Mouse (Mus musculus) 3134 (cell line): ENCODE measurements around the gene Gabrr1.
"Not testable (repeated sequence)": the region's sequence is repeated elsewhere in the genome, so short reads cannot be mapped to it uniquely, and the experiment has no call there.

Experiments used
- DNase-seq: peaks from one replicate; pipeline ENCODE4 v3.0.0-alpha.2; 2011; ENCODE audit warnings: low spot score; ENCODE audit not compliant: insufficient read length; ENCODE audit errors: extremely low read depth

Gene Gabrr1

DNA sequence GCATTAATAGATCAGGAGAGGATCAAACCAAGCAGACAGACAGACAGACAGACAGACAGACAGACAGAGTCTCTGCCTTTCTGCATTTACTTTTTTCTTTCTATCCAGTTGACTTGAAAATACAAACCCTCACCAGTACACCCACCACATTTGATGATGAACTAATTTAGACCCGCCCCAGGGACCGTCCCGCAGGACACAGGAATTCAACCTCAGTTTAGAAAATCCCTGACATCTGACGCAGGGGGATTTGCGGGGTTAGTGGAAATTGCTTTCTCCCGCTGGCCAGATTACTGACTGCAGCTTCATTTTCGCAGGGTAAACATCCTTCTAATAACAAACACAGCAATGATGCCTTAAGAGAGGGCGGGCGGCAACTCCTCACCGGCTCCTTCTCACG, at the start of gene Gabrr1:
TSS of gene Gabrr1 (plus strand) at position 301 of the 400 bp plus-strand sequence.
- DNase-seq: no peak

DNA sequence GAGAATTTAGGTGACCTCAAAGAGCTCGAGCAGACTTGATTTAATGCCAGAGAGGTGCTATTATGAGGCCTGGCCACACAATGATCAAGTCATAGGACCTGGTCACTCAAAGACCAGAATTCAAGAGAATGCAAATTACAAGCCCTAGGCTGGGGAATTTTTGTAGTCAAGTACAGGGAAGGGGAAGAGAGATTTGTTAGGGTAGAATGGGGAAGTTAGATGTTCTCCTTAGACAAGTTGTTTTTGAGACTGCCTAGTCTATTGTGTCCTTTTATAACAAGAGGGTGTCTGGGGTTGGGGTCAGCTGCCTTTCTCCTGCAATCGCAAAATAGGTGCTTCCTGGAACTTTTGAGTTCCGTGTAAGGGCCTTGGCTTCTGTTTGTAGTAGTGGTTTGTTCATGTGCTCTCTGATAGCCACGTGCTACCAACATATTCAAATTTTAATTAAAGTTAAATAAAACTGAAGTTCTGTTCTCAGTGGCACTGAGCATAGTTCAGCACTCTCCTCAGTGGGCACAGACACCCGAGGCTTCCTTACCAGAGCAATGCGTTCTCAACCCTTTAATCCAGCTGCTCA, 33.1 kb upstream of the Gabrr1 start:
- DNase-seq: no peak

DNA sequence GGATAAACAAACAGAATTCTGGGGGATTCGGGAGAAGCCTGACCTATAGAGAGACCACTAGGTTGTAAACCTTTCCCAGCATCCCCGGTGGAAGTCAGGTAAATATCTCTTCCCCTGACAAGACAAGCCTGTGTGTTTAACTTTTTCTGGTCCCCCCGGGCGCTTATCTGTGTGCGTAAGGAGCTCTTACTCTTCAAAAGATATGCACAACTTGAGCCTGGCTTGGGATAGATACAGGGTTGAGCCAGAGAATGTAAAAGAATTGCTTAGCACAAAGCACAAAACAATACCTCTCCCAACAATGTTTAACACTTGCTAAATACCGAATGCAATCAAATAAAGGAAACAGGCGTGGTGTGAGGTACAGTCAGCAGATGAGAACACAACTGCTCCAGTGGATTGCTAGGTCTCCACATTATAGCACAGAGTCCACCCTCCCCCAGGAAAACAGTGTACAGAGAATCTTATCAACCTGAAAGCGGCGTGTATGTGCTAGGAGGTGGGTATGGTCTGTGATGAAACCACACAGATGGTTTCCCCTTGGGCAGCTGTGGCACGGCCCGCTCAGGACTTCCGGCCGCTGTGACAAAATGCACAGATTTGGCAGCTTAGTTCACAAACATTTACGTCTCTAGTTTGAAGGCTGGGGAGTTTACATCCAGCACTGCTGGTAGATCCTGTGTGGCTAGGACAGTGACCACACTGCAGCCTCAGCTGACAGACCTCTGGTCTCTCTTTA, 22.4 kb upstream of the Gabrr1 start:
- DNase-seq: no peak

DNA sequence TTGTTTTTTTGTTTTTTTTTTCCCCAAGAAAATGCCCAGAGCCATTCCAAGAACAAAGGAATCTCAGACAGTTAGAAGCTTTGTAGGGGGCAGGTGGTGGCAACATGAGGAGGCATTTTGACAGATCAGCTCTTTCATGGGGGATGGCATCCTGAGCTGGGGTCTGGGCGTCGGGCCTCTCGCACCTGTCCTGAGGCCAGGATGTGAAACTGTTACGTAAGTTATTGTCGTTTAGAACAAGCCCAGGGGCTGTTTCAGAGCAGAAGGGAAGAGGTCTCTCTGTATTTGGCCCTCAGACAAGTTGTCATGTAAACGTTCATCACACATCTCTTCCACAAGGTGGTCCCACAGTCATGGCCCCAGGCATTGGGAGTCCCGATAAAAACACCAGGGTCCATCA, 21.5 kb upstream of the Gabrr1 start:
- no peak for DNase-seq

DNA sequence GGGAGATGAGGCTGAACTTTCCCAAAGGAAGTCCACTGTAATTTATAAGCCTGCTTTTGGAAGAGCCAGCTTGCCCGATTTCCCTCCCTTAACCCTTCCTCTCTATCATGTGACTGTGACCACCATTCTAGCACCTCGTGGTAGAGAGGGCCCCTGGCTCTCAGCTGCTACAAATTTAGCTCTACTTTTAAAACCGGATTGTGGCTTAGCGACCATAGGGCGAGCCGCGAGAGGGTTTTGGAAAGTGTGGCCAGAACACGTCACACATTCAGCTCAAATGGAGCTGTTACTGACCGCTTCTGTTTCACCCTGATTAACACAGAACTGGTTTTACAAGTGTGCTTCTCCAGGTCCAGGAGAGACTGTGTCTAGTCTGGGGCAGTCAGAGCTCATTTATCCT, 21.0 kb upstream of the Gabrr1 start:
- DNase-seq: no peak

DNA sequence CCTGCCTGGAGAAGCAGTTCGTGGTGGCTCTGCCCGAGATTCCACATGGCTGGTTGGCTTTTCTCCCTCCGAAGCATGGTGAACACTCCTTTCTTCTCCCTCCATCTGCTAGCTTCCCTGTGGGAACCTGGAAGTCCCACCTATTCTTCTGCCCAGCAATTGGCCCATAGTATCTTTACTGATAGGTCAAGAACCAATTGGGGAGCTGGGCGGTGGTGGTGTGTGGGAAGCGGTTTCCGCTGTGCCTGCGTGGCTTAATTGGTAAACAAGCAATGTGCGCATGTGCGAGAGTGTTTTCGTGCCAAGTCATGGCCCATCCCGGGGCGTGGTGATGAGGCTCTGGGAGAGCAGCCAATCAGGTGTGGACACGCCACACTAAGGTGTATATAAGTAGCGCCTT, 19.5 kb upstream of the Gabrr1 start:
- not testable (repeated sequence) for DNase-seq

DNA sequence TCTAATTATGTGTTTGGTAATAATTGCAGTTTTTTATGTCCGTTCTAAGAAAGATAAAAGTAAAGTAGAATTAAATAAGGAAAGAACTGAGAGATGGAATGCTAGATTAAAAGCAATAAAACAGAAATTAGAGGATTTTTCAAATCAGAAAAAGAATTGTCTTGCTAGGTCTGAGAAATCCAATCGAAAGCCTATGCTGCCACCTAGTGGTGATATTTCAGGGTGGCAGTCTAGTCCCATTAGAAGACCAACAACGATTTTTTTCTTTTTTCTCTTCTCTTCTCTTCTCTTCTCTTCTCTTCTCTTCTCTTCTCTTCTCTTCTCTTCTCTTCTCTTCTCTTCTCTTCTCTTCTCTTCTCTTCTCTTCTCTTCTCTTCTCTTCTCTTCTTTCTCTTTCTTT, 13.2 kb upstream of the Gabrr1 start:
- DNase-seq: peak; percentile 19

DNA sequence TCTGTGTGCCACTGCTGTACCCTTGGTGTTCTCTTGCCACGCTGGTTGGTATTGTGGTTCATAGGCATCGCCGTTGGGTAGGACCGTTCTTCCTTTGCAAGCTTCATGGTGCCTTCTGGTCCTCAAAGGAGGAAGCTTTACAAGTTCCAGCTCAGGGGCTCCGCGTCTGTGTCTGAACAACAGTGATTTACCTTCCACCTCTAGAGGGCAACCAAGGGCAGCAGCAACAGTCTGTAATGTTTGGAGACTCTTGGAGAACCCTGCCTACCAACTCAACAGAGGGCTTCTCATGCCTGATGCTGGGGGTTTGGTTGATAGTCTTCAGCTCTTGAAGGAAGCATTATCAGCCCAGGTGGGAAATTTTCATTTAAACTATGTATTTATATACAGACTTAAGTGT, 7.8 kb upstream of the Gabrr1 start:
- DNase-seq: no peak

DNA sequence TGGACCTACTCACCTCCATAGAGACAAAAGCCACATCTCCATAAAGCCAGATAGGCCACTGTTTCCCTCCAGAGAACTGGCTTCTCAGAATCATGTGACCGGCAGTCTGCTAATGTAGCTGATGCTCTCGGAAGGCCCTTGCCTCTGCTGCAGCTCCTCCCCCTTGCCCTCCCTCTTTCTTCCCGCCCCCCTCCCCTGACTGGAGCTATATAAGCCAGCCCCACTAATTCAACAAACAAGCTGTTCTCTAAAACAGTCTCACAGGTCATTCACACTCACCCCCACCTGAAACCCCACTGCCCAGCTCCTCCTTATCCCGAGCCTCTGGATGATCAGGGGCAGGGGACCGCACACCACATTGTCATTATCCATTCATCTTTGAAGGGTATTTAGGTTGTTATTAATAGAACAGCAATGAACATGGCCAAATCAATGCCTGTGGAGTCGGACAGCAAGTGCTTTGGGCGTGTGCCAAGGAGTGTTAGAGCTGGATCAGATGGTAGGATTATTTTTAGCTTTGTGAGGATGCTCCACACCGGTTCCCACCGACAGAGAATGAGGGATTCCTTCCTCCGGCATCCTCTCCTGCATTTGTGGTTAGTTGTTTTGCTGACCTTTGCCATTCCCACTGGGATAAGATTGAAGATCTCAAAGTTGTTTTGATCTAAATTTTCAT, 6.8 kb upstream of the Gabrr1 start:
- no peak for DNase-seq

DNA sequence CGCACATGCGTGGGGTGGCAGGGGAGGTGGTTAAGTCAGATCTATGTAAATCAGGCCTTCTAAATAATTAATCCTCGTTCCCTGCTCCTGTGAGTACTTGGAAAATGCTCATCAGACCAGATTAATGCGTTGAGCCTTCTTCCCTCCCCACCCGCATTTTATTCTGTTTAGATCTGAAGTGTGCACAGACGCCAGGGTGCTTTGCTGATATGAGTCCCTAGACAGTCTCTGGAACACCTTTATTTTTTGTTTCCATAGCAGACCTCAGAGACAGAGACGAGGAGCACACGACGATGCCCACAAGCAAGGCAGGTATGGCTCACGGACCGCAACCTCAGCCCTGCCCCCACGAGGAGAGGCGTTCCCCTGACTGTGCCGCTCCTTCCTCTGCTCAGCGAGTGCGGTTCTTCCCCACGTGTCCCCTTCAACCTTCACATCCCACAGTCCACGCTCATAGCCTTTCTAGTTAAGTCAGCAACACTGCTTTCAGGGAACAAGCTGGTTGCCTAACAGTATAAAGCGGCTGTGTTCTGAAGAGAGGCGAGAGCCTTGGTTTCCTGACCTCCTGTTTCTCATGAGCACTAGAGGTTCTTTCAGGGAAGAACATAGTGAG, 14.5 kb downstream of the Gabrr1 start:
- DNase-seq: no peak

DNA sequence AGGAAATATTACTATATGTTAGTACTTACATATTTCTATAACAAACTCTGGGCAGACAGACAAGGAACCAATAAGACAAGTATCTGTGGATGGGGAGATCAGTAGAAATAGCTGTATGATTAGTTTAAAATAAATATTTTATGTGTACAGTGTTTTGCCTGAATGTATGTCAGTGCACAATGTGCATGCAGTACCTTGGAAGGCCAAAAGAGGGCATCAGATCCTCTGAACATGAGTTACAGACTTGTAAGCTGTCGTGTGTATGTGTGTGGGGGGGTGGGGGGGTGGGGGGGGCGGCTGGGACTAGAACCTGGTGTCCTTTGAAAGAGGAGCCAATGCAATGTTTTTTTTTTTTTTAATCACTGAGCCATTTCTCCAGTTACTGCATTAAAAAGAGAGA, 15.5 kb downstream of the Gabrr1 start:
- no peak for DNase-seq

DNA sequence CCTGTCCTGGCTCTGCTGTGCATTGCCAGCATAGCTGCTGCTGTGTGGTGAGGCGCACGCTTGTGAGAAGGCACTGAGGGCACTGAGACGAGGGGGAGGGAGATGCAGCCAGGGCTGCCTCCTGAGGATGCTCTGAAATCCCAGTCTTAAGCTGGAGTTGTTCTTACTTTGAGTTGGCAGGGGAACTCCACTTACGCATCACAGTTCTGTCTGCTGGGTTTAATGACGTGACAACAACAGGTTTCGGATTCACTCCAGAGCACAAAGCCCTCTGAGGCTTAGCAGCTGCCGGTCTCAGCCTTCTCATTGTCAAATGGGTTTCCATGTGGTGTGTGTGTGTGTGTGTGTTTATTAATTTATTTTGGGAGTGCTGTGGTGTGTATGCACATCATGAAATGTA, 16.8 kb downstream of the Gabrr1 start:
- DNase-seq: no peak

DNA sequence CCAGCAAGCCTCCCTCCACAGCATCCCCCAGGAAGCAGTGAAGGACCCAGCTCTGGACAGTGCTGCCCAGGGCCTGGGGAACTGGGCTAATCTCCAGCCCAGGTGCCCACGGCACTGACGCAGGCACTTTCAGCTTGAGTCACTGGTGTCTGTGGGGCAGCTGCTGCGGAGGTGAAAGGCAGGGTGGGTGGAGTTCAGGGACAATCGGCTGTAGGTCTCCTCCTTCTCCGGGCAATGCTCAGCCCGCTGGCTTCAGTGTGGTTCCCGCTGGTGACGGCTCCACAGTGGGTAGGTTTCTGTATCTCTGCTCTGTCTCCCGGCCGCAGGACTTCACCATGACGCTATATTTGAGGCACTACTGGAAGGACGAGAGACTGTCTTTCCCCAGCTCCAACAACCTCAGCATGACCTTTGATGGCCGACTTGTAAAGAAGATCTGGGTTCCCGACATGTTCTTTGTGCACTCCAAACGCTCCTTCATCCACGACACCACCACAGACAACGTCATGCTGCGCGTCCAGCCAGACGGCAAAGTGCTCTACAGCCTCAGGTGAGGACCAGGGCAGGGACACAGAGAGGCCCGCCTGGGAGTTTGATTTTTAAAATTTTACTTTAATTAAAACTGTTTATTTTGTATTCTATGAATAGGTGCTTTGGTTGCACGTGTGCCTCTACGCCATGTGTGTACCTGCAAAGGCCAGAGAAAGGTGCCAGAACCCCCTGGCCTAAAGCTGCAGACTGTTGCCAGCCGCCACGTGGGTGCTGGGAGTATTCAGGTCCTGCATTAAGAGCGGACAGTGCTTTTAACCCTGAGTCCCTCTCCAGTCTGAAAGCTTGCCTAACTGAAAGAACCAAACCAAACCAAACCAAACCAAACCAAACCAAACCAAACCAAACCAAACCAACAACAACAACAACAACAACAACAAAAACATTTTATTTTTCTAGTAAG, 20.0 kb downstream of the Gabrr1 start:
- no peak for DNase-seq

DNA sequence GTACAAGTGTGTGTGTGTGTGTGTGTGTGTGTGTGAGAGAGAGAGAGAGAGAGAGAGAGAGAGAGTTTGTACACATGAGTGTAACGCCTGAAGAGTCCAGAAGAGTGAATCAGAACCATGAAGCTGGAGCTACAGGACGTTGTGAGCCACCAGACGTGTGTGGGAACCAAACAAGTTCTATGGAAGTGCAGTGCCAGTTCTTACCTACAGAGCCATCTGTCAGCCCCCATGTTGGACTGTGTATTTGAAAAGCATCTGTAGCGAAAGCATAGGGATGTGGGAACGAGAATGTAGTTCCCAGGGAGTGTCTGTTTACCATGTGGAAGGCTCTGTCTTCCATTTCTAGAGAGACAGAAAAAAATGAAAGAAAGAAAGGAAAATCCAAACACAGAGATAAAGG, 51.2 kb downstream of the Gabrr1 start:
- DNase-seq: no peak

DNA sequence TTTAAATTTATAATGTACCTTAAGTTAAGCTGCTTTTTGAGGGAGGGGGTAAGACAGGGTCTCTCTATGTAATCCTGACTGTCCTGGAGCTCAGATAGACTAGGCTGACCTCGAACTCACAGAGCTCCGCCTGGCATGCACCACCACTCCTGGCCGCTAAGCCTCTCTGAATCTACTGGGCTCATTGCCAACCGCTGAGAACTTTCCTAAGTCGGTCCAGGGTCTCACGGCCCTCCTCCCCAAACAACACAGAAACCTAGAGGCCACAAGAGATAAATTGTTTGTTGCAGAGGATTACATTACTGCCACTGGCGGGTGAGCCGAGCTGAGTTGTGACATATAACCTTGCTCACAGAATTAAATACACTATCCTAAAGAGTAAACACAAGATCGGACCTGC, 55.8 kb downstream of the Gabrr1 start:
- DNase-seq: no peak

DNA sequence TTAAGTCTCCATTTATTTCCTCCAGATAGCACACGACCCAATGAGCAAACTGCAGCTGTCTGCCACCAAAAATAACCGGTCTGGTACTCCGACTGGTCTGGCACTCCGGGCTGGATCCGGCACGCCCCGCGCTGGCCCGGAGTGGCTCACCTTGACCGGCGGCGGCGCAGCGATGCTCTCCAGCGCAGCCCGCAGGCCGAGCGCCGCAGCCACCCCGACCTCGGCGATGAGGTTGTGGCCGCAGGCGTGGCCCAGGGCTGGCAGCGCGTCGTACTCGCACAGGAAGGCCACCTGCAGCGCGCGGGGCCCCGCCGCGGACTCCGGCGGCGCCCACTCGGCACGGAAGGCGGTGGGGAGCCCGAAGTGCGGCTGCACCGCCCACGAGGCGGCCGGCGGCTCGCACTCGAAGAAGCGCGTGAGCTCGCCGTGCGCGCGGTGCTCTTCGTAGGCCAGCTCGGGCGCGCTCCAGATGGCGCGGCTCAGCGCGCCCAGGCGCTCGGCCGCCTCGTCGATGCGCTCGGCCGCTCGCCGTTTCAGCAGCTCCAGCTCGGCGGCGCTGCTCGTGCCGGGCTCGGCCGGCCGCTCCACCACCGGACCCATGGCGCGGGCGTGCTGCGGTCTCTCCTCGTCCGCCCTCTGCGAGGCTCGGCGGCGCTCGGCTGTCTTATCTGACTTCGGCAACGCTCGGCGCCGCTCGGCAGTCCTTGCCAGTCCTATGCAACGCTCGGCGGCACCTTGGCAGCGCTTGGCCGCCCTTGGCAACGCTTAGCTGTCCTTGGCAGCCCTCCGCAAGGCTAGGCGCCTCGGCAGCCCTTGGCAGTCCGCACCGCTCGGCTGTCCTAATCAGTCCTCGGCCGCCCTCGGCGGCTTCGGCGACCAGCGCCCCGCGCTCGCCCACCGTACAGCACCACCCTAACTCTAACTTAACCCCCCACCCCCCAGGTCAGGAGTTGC, 56.7 kb downstream of the Gabrr1 start:
- no peak for DNase-seq

DNA sequence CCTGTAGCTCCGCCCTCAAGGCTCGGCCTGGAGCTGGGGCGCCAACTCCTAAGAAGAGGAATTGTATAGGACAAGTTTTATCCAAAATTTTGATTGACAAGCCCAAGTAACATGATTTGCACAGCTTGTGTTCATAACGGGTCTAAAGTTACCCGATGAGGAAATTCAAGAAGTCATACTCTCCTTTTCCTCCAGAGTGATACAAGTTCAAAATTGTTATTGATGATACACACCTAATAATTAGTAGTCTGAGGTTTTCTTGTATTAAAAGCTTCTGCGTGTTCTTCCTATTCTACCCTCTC, 57.4 kb downstream of the Gabrr1 start, which contains the start of gene Pm20d2:
TSS of gene Pm20d2 (minus strand) at position 3 of the 302 bp plus-strand sequence.
- no peak for DNase-seq

DNA sequence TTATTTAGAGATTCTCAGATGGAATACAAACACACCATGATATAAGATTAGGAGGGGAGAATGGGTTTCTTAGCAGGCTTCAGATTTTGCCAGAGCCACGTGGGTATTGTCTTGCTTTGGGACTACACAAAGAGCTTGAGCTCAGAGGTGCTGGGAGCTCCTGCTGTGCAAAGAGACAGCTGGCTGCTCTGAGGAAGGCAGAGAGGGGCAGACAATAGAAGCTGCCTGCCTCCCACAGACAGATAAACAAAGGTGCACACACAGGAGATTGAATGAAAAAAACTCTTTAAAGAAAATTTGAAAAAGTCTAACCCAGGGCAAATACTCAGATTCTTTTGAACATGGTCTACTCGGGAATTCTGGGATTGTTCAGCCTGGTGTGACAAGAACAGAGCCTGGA, 65.8 kb downstream of the Gabrr1 start:
- no peak for DNase-seq

DNA sequence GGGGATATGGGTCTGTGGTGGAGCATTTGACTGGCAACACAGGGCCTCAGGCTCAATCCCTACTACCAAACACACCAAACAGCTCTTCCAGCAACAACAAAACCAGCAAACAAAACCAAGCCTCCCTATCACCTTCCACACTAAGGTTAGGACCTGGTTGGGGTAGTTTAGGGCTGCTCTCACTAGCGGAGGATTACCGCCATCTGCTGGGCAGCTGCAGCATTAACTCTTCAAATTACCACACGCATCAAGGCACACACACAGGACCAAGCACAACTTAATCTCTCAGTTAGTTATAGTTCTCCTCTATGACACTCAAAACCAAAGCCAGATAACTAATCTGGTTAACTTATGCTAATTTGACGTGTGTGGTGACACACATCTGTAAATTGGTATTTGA, 72.4 kb downstream of the Gabrr1 start:
- DNase-seq: no peak

DNA sequence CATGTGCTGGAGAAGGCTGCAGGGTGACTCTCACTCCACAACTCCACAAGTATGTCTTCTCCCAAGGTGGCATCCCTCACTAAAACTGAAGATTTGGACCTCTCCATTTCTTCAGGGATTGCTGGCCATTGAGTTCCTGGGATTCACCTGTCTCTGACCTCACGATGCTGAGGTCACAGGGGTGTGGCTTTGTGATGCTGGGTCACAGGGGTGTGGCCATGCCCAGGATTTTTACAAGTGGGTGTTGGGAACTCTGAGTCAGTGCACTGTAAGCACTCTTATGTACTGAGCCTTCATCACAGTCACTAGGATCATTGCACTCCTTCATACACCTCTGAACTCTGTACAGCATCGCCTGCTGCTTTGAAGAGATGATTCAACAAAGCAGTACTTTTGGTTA, 75.2 kb downstream of the Gabrr1 start:
- DNase-seq: no peak
